Mouse (Mus musculus): ENCODE results near the gene Prr36. TPM values are rescaled to one million over a fixed set of nuclear protein-coding genes. Genes with fewer than 3 reads are reported as not detected.
A peak's percentile ranks its signal among the peaks of the same experiment; 100 is the strongest.

Gene Prr36
- polyA plus RNA-seq, 1 experiment from 2014 or later: 0.24 TPM

- Histone ChIP-seq H3K27ac (no peak overlapping the region), H3K4me2 (peak overlapping the region; percentile 67), H3K27me3 (peaks cover 84% of the 10 kb centered on the region), H3K9me3 (replicated peaks) (no peaks in the 10 kb centered on the region), H3K4me1 (replicated peaks) (peaks cover 25% of the 10 kb centered on the region), H3K4me3 (replicated peaks) (peak overlapping the region; percentile 50), H3K36me3 (no peaks in the 10 kb centered on the region), H3K9ac (peak overlapping the region; percentile 41)
- ATAC-seq (ENCODE audit: low read depth) (peak; percentile 77), DNase-seq (peak; percentile 49)
- 4% methylated on average over 33 of the region's 33 CpGs for WGBS (ENCODE audit: insufficient replicate concordance)
Measured at GRCm38 (mm10) chr8:4214006-4214980, 3.0 kb downstream of the Prr36 start.

GRCm38 (mm10) chr8:4213210-4214005 lies 3.9 kb downstream of the Prr36 start:
- Histone ChIP-seq H3K9me3 (replicated peaks) (no peaks in the 10 kb centered on the region), H3K9ac (peak overlapping the region; percentile 41), H3K27me3 (peaks cover 78% of the 10 kb centered on the region), H3K36me3 (no peaks in the 10 kb centered on the region), H3K27ac (0 out of 2 replicates have a peak overlapping the region, but pooled peaks have one; percentile 23), H3K4me2 (peak overlapping the region; percentile 67), H3K4me3 (replicated peaks) (peak overlapping the region; percentile 50), H3K4me1 (replicated peaks) (peaks cover 25% of the 10 kb centered on the region)
- ATAC-seq (ENCODE audit: low read depth) (peak; percentile 59), DNase-seq (no peak)
- WGBS (ENCODE audit: insufficient replicate concordance): 2% methylated on average over 18 of the region's 18 CpGs

GRCm38 (mm10) chr8:4212809-4213209 lies 4.5 kb downstream of the Prr36 start:
- H3K9ac ChIP-seq: peak overlapping the region; percentile 26; the same call in 1 of the 2 replicates
- H3K27ac ChIP-seq: no peak overlapping the region
- DNase-seq (no peak), ATAC-seq (ENCODE audit: low read depth) (peak; percentile 24)
- peak overlapping the region; percentile 67 for H3K4me2 ChIP-seq
- H3K9me3 ChIP-seq (replicated peaks): no peaks in the 10 kb centered on the region
- H3K4me3 ChIP-seq (replicated peaks): peak overlapping the region; percentile 50
- peaks cover 25% of the 10 kb centered on the region for H3K4me1 ChIP-seq (replicated peaks)
- H3K36me3 ChIP-seq: no peaks in the 10 kb centered on the region
- peaks cover 78% of the 10 kb centered on the region for H3K27me3 ChIP-seq
- WGBS (ENCODE audit: insufficient replicate concordance): 2% methylated on average over 25 of the region's 25 CpGs

GRCm38 (mm10) chr8:4211097-4211496 lies 6.2 kb downstream of the Prr36 start:
- ATAC-seq (ENCODE audit: low read depth): no peak
- WGBS (ENCODE audit: insufficient replicate concordance): 61% methylated on average over 6 of the region's 6 CpGs
- no peak for DNase-seq
- Histone ChIP-seq H3K9me3 (replicated peaks) (no peaks in the 10 kb centered on the region), H3K27ac (no peak overlapping the region), H3K36me3 (no peaks in the 10 kb centered on the region), H3K4me2 (no peak overlapping the region), H3K27me3 (peaks cover 78% of the 10 kb centered on the region), H3K4me3 (replicated peaks) (no peak overlapping the region), H3K4me1 (replicated peaks) (peaks cover 32% of the 10 kb centered on the region), H3K9ac (no peak overlapping the region)

- no peak for DNase-seq
- Histone ChIP-seq H3K27ac (no peak overlapping the region), H3K36me3 (no peaks in the 10 kb centered on the region), H3K27me3 (peaks cover 71% of the 10 kb centered on the region), H3K4me2 (peak overlapping the region; percentile 52), H3K9me3 (replicated peaks) (no peaks in the 10 kb centered on the region), H3K9ac (no peak overlapping the region), H3K4me3 (replicated peaks) (0 out of 2 replicates have a peak overlapping the region, but pooled peaks have one; percentile 33), H3K4me1 (replicated peaks) (peaks cover 20% of the 10 kb centered on the region)
- no peak for ATAC-seq (ENCODE audit: low read depth)
- WGBS (ENCODE audit: insufficient replicate concordance): 49% methylated on average over 2 of the region's 2 CpGs
Measured at GRCm38 (mm10) chr8:4207016-4207350, 10.3 kb downstream of the Prr36 start.

GRCm38 (mm10) chr8:4206182-4207015 lies 10.9 kb downstream of the Prr36 start:
- WGBS (ENCODE audit: insufficient replicate concordance): 15% methylated on average over 44 of the region's 44 CpGs
- peak overlapping the region; percentile 52 for H3K4me2 ChIP-seq

GRCm38 (mm10) chr8:4205246-4206123 lies 11.8 kb downstream of the Prr36 start:
- H3K36me3 ChIP-seq: no peaks in the 10 kb centered on the region
- ATAC-seq (ENCODE audit: low read depth): no peak

More at GRCm38 (mm10) chr8:4206182-4207015, 10.9 kb downstream of the Prr36 start:
- H3K4me3 ChIP-seq (replicated peaks): peak overlapping the region; percentile 33
- no peaks in the 10 kb centered on the region for H3K9me3 ChIP-seq (replicated peaks)
- no peak for DNase-seq
- H3K27ac ChIP-seq: no peak overlapping the region
- 0 out of 2 replicates have a peak overlapping the region, but pooled peaks have one; percentile 17 for H3K9ac ChIP-seq
- ATAC-seq (ENCODE audit: low read depth): peak; percentile 75
- peaks cover 70% of the 10 kb centered on the region for H3K27me3 ChIP-seq
- H3K36me3 ChIP-seq: no peaks in the 10 kb centered on the region
- peaks cover 20% of the 10 kb centered on the region for H3K4me1 ChIP-seq (replicated peaks)

GRCm38 (mm10) chr8:4201321-4201720 lies 15.9 kb downstream of the Prr36 start:
- ATAC-seq (ENCODE audit: low read depth) (no peak), DNase-seq (no peak)
- peaks cover 30% of the 10 kb centered on the region for H3K27me3 ChIP-seq
- H3K27ac ChIP-seq: no peak overlapping the region
- H3K9ac ChIP-seq: no peak overlapping the region
- no peak overlapping the region for H3K4me2 ChIP-seq
- WGBS (ENCODE audit: insufficient replicate concordance): 31% methylated on average over 2 of the region's 2 CpGs
- H3K36me3 ChIP-seq: no peaks in the 10 kb centered on the region
- H3K9me3 ChIP-seq (replicated peaks): no peaks in the 10 kb centered on the region
- no peak overlapping the region for H3K4me3 ChIP-seq (replicated peaks)
- peaks cover 12% of the 10 kb centered on the region for H3K4me1 ChIP-seq (replicated peaks)

More at GRCm38 (mm10) chr8:4205246-4206123, 11.8 kb downstream of the Prr36 start:
- H3K9me3 ChIP-seq (replicated peaks): no peaks in the 10 kb centered on the region
- 15% methylated on average over 38 of the region's 38 CpGs for WGBS (ENCODE audit: insufficient replicate concordance)
- peaks cover 20% of the 10 kb centered on the region for H3K4me1 ChIP-seq (replicated peaks)
- 0 out of 2 replicates have a peak overlapping the region, but pooled peaks have one; percentile 17 for H3K9ac ChIP-seq
- no peak overlapping the region for H3K27ac ChIP-seq
- H3K27me3 ChIP-seq: peaks cover 61% of the 10 kb centered on the region
- H3K4me3 ChIP-seq (replicated peaks): peak overlapping the region; percentile 33
- no peak for DNase-seq
- peak overlapping the region; percentile 52 for H3K4me2 ChIP-seq

GRCm38 (mm10) chr8:4193588-4193894 lies 23.7 kb downstream of the Prr36 start:
- no peak for ATAC-seq (ENCODE audit: low read depth)
- Histone ChIP-seq H3K4me1 (replicated peaks) (peaks cover 30% of the 10 kb centered on the region), H3K4me2 (peak overlapping the region; percentile 16; the same call in 1 of the 2 replicates), H3K36me3 (no peaks in the 10 kb centered on the region), H3K27me3 (no peaks in the 10 kb centered on the region), H3K9me3 (replicated peaks) (no peaks in the 10 kb centered on the region), H3K27ac (no peak overlapping the region), H3K4me3 (replicated peaks) (no peak overlapping the region), H3K9ac (peak overlapping the region; percentile 9)
- 50% methylated on average over 7 of the region's 7 CpGs for WGBS (ENCODE audit: insufficient replicate concordance)
- DNase-seq: no peak

All from liver, embryonic 13.5 days (tissue).